Mouse (Mus musculus) MEL (cell line): Measurements from ENCODE around the gene Pi4k2a. TPM values are rescaled to one million over a fixed set of nuclear protein-coding genes. Genes with fewer than 3 reads are reported as not detected.
A peak's percentile ranks its signal among the peaks of the same experiment; 100 is the strongest.

Experiments used
- DNase-seq: peaks from one replicate; pipeline ENCODE4 v3.0.0; 2011; ENCODE audit warnings: low read depth, low spot score
- H3K27ac ChIP-seq: 2 replicates; pipeline ENCODE4 v1.5.1; 2012; ENCODE audit warnings: low read depth, mild to moderate bottlenecking, control low read depth, low read length, moderate library complexity; ENCODE audit not compliant: control insufficient read depth
- H3K27me3 ChIP-seq, 2 experiments: fragments of 150-350 bp in 1 of 2; sonication (generic) in 1 of 2; 2 replicates each; pipeline ENCODE4 v1.6.1; 2012; ENCODE audit warnings: low read length in 2 of 2, mild to moderate bottlenecking in 2 of 2, improper control_type of control experiment in 1 of 2, moderate library complexity in 1 of 2; ENCODE audit not compliant: insufficient read depth in 2 of 2, control insufficient read depth in 1 of 2
- H3K36me3 ChIP-seq, 2 experiments: 2 replicates each; pipeline ENCODE4 v1.6.1; 2012 to 2014; ENCODE audit warnings: low read length in 2 of 2, improper control_type of control experiment in 1 of 2, inconsistent platforms in 1 of 2, mild to moderate bottlenecking in 1 of 2; ENCODE audit not compliant: insufficient read depth in 2 of 2, control insufficient read depth in 1 of 2
- H3K4me1 ChIP-seq, 2 experiments: fragments of 150-350 bp in 1 of 2; sonication (generic) in 1 of 2; 2 replicates each; pipeline ENCODE4 v1.6.1; 2012; ENCODE audit warnings: low read length in 2 of 2, improper control_type of control experiment in 1 of 2, mild to moderate bottlenecking in 1 of 2; ENCODE audit not compliant: insufficient read depth in 2 of 2, control insufficient read depth in 1 of 2
- H3K4me3 ChIP-seq, 2 experiments: fragments of 150-350 bp in 1 of 2; sonication (generic) in 1 of 2; 2 replicates each; pipeline ENCODE4 v1.5.1; 2012; ENCODE audit warnings: low read depth in 2 of 2, low read length in 2 of 2, mild to moderate bottlenecking in 2 of 2, moderate library complexity in 2 of 2, control low read depth in 1 of 2, improper control_type of control experiment in 1 of 2; ENCODE audit not compliant: control insufficient read depth in 1 of 2, insufficient read depth in 1 of 2
- H3K79me2 ChIP-seq: 2 replicates; pipeline ENCODE4 v1.6.1; 2012; ENCODE audit warnings: mild to moderate bottlenecking, low read length, moderate library complexity; ENCODE audit not compliant: control insufficient read depth, poor library complexity, insufficient read depth
- H3K9ac ChIP-seq: 2 replicates; pipeline ENCODE4 v1.6.1; 2012; ENCODE audit warnings: low read depth, mild to moderate bottlenecking, control low read depth, low read length, moderate library complexity; ENCODE audit not compliant: control insufficient read depth, poor library complexity, severe bottlenecking
- H3K9me3 ChIP-seq: fragments of 150-350 bp; sonication (generic); replicated peaks from 2 replicates; pipeline ENCODE4 v1.6.1; 2012; ENCODE audit warnings: mild to moderate bottlenecking, low read length, improper control_type of control experiment, moderate library complexity; ENCODE audit not compliant: insufficient read depth
- CHD2 ChIP-seq: IDR thresholded peaks from 2 replicates; pipeline ENCODE4 v1.6.1; 2011; ENCODE audit warnings: low read length, improper control_type of control experiment
- CTCF ChIP-seq, 3 experiments: IDR thresholded peaks in 2 of 3; conservative IDR thresholded peaks in 1 of 3; 2 replicates each; pipeline ENCODE4 v1.5.1; 2011 to 2012; ENCODE audit warnings: low read length in 3 of 3, low read depth in 2 of 3, mild to moderate bottlenecking in 2 of 3, improper control_type of control experiment in 1 of 3, inconsistent platforms in 1 of 3, mixed read lengths in 1 of 3, moderate library complexity in 1 of 3; ENCODE audit not compliant: control insufficient read depth in 1 of 3, insufficient read depth in 1 of 3, poor library complexity in 1 of 3, severe bottlenecking in 1 of 3
- EP300 ChIP-seq, 2 experiments: IDR thresholded peaks; 2 replicates each; pipeline ENCODE4 v1.6.1; 2011; ENCODE audit warnings: improper control_type of control experiment in 2 of 2, low read length in 2 of 2, low read depth in 1 of 2, mild to moderate bottlenecking in 1 of 2
- GATA1 ChIP-seq: IDR thresholded peaks from 2 replicates; pipeline ENCODE4 v1.6.1; 2011; ENCODE audit warnings: low read depth, low read length, improper control_type of control experiment
- HCFC1 ChIP-seq: IDR thresholded peaks from 2 replicates; pipeline ENCODE4 v1.6.1; 2012; ENCODE audit warnings: low read depth, mild to moderate bottlenecking, inconsistent platforms, low read length, improper control_type of control experiment, moderate library complexity
- MAX ChIP-seq: IDR thresholded peaks from 2 replicates; pipeline ENCODE4 v1.6.1; 2011; ENCODE audit warnings: low read length, improper control_type of control experiment
- MEF2A ChIP-seq: IDR thresholded peaks from 2 replicates; pipeline ENCODE4 v1.6.1; 2014; ENCODE audit warnings: low read depth, mild to moderate bottlenecking, inconsistent platforms, low read length, improper control_type of control experiment; ENCODE audit not compliant: poor library complexity, insufficient replicate concordance, severe bottlenecking; ENCODE audit errors: extremely low read depth
- MXI1 ChIP-seq: IDR thresholded peaks from 2 replicates; pipeline ENCODE4 v1.6.1; 2011; ENCODE audit warnings: mild to moderate bottlenecking, low read depth, low read length, improper control_type of control experiment
- MYC ChIP-seq: IDR thresholded peaks from 2 replicates; pipeline ENCODE4 v1.6.1; 2011; ENCODE audit warnings: low read depth, mild to moderate bottlenecking, low read length, improper control_type of control experiment, moderate library complexity
- NRF1 ChIP-seq: IDR thresholded peaks from 2 replicates; pipeline ENCODE4 v1.6.1; 2014; ENCODE audit warnings: low read depth, mild to moderate bottlenecking, inconsistent platforms, low read length, improper control_type of control experiment, moderate library complexity; ENCODE audit not compliant: poor library complexity, insufficient read depth, severe bottlenecking
- POLR2A ChIP-seq, 2 experiments: IDR thresholded peaks; 2 replicates each; pipeline ENCODE4 v1.6.1; 2011 to 2012; ENCODE audit warnings: low read length in 2 of 2, mild to moderate bottlenecking in 2 of 2, control low read depth in 1 of 2, improper control_type of control experiment in 1 of 2, low read depth in 1 of 2, moderate library complexity in 1 of 2; ENCODE audit not compliant: control insufficient read depth in 1 of 2, insufficient read depth in 1 of 2, poor library complexity in 1 of 2
- POLR2AphosphoS2 ChIP-seq: IDR thresholded peaks from 2 replicates; pipeline ENCODE4 v1.6.1; 2011; ENCODE audit warnings: low read length, improper control_type of control experiment
- POLR2AphosphoS5 ChIP-seq: IDR thresholded peaks from 2 replicates; pipeline ENCODE4 v1.6.1; 2012; ENCODE audit warnings: low read depth, borderline replicate concordance, mild to moderate bottlenecking, inconsistent platforms, low read length, moderate library complexity, mixed read lengths
- RAD21 ChIP-seq: IDR thresholded peaks from 2 replicates; pipeline ENCODE4 v1.6.1; 2011; ENCODE audit warnings: mild to moderate bottlenecking, low read depth, low read length, improper control_type of control experiment
- TAL1 ChIP-seq: IDR thresholded peaks from 2 replicates; pipeline ENCODE4 v1.6.1; 2012; ENCODE audit warnings: mild to moderate bottlenecking, inconsistent platforms, low read length, moderate library complexity, mixed read lengths
- TCF12 ChIP-seq: IDR thresholded peaks from 2 replicates; pipeline ENCODE4 v1.6.1; 2014; ENCODE audit warnings: low read depth, mild to moderate bottlenecking, inconsistent platforms, low read length, improper control_type of control experiment, moderate library complexity
- UBTF ChIP-seq: IDR thresholded peaks from 2 replicates; pipeline ENCODE4 v1.6.1; 2012; ENCODE audit warnings: low read depth, mild to moderate bottlenecking, inconsistent platforms, low read length, improper control_type of control experiment, moderate library complexity, borderline replicate concordance; ENCODE audit not compliant: insufficient read depth
- USF1 ChIP-seq: IDR thresholded peaks from 2 replicates; pipeline ENCODE4 v1.6.1; 2014; ENCODE audit warnings: low read depth, mild to moderate bottlenecking, inconsistent platforms, low read length, improper control_type of control experiment, moderate library complexity
- USF2 ChIP-seq, 2 experiments: IDR thresholded peaks; 2 replicates each; pipeline ENCODE4 v1.6.1; 2011 to 2012; ENCODE audit warnings: improper control_type of control experiment in 2 of 2, low read length in 2 of 2, borderline replicate concordance in 1 of 2, inconsistent platforms in 1 of 2, low read depth in 1 of 2, mild to moderate bottlenecking in 1 of 2; ENCODE audit not compliant: insufficient read depth in 1 of 2
- ZC3H11A ChIP-seq: IDR thresholded peaks from 2 replicates; pipeline ENCODE4 v1.6.1; 2012; ENCODE audit warnings: low read depth, mild to moderate bottlenecking, inconsistent platforms, low read length, improper control_type of control experiment
- polyA plus RNA-seq, 2 experiments: library from polyadenylated mRNA; stranded (reverse) in 1 of 2; unstranded in 1 of 2; fragments of >175 nt in 1 of 2; fragments of >200 nt in 1 of 2; gene quantifications; 2 replicates each; pipeline versions ENCODE4 v1.2.1 to v1.2.4; 2012; ENCODE audit warnings: low replicate concordance in 2 of 2, low read depth in 1 of 2; ENCODE audit not compliant: insufficient read length in 2 of 2, insufficient read depth in 1 of 2, missing spikeins in 1 of 2
- total RNA-seq: library from RNA; depleted of rRNA; stranded (reverse); fragments of 300-350 nt; gene quantifications from 2 replicates; pipeline ENCODE4 v1.2.3, GENCODE M21; 2012

Pi4k2a gene
- total and polyA plus RNA-seq, 3 experiments, result 10.2 to 30.3 TPM; not detected in 1

GRCm38 (mm10) chr19:42079950-42080349, 10.3 kb upstream of the Pi4k2a start:
- Histone ChIP-seq H3K79me2 (no peaks in the 10 kb centered on the region), H3K36me3 (peaks cover 0 to 5% of the 10 kb centered on the region in 2 experiments; a peak in 2 of 4 replicates), H3K4me1 (peaks cover 4 to 15% of the 10 kb centered on the region in 2 experiments; a peak in 3 of 4 replicates), H3K27me3 (peaks cover 2 to 6% of the 10 kb centered on the region in 2 experiments; a peak in 3 of 4 replicates), H3K9me3 (no peaks in the 10 kb centered on the region), H3K4me3 (no peak overlapping the region; a peak in 1 of 4 replicates), H3K27ac (no peak overlapping the region)
- DNase-seq, result peak; percentile 22
- TF ChIP-seq UBTF (no peak), TCF12 (no peak), MAX (no peak), MYC (no peak), CTCF (IDR thresholded peaks at IDR 0.05 in 2 of 3, conservative IDR thresholded peaks at IDR 0.05 in 1 of 3; ENCODE audit: control insufficient read depth in 1 of 3, insufficient read depth in 1 of 3, low read depth in 2 of 3, low read length in 3 of 3, poor library complexity in 1 of 3, severe bottlenecking in 1 of 3) (no peak), EP300 (IDR thresholded peaks at IDR 0.05; ENCODE audit: low read depth in 1 of 2, low read length in 2 of 2) (no peak), MEF2A (no peak), HCFC1 (no peak), NRF1 (no peak), RAD21 (no peak), USF2 (IDR thresholded peaks at IDR 0.05; ENCODE audit: borderline replicate concordance in 1 of 2, insufficient read depth in 1 of 2, low read depth in 1 of 2, low read length in 2 of 2) (no peak), MXI1 (no peak), USF1 (no peak)
- TF ChIP-seq, all 39 proteins: peak for 0
- H3K9ac ChIP-seq, result no peak overlapping the region

GRCm38 (mm10) chr19:42080469-42080868, 9.8 kb upstream of the Pi4k2a start:
- H3K27ac ChIP-seq, result no peak overlapping the region
- peak overlapping the region; percentile 6 to 30; a peak in 2 of 4 replicates for H3K4me3 ChIP-seq
- H3K79me2 ChIP-seq, result no peaks in the 10 kb centered on the region
- no peak for TF ChIP-seq POLR2AphosphoS2
- no peak for TF ChIP-seq CHD2
- TF ChIP-seq TAL1, result no peak
- TF ChIP-seq POLR2AphosphoS5, result no peak
- peak; percentile 36; the same call in 1 of the 2 replicates for TF ChIP-seq GATA1
- TF ChIP-seq MXI1, result no peak
- TF ChIP-seq USF1, result no peak
- TF ChIP-seq ZC3H11A, result no peak
- no peak for TF ChIP-seq POLR2A (IDR thresholded peaks at IDR 0.05; ENCODE audit: control insufficient read depth in 1 of 2, insufficient read depth in 1 of 2, low read depth in 1 of 2, low read length in 2 of 2, poor library complexity in 1 of 2)
- no peak overlapping the region; the same call in 1 of the 2 replicates for H3K9ac ChIP-seq
- peaks cover 0 to 5% of the 10 kb centered on the region in 2 experiments; a peak in 2 of 4 replicates for H3K36me3 ChIP-seq
- H3K4me1 ChIP-seq, result peaks cover 4 to 15% of the 10 kb centered on the region in 2 experiments; a peak in 3 of 4 replicates
- H3K9me3 ChIP-seq, result no peaks in the 10 kb centered on the region
- peaks cover 2 to 6% of the 10 kb centered on the region in 2 experiments; a peak in 3 of 4 replicates for H3K27me3 ChIP-seq
- DNase-seq, result peak; percentile 43
